Mouse (Mus musculus): ENCODE measurements around the gene Gm48551.

DNA sequence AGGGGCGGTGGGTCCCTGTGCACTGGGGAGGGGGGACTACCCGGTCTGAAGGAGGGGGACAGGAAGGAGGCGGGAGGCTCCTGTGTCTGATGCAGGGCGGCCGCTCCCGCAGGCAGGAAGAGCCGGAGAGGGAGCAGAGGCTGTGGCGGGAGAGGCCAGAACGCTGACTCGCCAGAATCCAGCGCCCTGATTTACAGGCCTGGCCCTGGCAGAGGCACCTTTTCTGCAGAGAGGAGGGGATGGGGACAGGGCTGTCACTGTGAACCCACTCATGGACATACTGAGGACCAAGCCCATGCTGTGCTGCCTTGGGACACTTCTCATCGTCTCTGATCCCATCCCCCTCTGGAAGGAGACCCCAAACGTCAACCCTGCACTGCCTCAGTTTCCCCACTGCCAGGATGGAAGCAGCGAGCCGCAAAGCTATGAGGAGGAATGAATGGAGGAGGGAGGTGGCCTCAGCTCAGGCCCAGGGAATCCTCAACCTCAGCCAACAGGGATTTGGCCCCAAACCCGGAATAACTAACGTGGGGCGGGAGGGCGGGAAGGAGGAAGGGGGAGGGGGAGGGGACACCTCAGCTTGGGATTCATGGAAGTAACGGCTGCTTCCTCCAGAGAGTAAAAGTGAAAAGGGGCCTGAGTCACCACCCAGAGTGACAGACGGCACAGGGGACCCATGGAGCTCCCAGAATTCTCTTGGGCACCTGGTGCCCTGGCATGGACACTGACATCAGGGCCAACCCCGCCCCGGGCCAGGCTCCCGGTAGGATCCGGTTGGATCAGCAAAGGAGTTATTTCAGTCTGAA lies 40.2 kb downstream of the Gm48551 start:
- TF ChIP-seq CTCF (IDR thresholded peaks at IDR 0.05; ENCODE audit: insufficient read depth, low read length) (no peak), POLR2A (IDR thresholded peaks at IDR 0.05; ENCODE audit: borderline replicate concordance, extremely low read depth, low read depth, low read length) (no peak)

Data from lung, adult 2 months (tissue).